Mouse (Mus musculus) midbrain, postnatal 0 days (tissue): ENCODE results near the gene Npr2. TPM values are rescaled to one million over a fixed set of nuclear protein-coding genes. Genes with fewer than 3 reads are reported as not detected.
A peak's percentile ranks its signal among the peaks of the same experiment; 100 is the strongest.
"Not testable (repeated sequence)": the region's sequence is repeated elsewhere in the genome, so short reads cannot be mapped to it uniquely, and the experiment has no call there.

ENCODE experiments used
- ATAC-seq: fragments of 200-750 bp; cut with Nextera tagmentation; 2 replicates; pipeline ENCODE4 v1.8.0; 2017; ENCODE audit warnings: moderate number of reproducible peaks, mild to moderate bottlenecking, moderate TSS enrichment, moderate library complexity; ENCODE audit not compliant: low FRiP score
- DNase-seq: peaks from one replicate; pipeline ENCODE4 v3.0.0-alpha.2; 2015; ENCODE audit warnings: low spot score
- H3K27ac ChIP-seq: fragments of 300-500 bp; sonication (generic); 2 replicates; pipeline ENCODE4 v1.5.1; 2014; ENCODE audit warnings: low read depth, mild to moderate bottlenecking, low read length, mixed read lengths
- H3K27me3 ChIP-seq: fragments of 300-500 bp; sonication (generic); 2 replicates; pipeline ENCODE4 v1.6.1; 2014; ENCODE audit warnings: low read length, control low read depth, mixed read lengths; ENCODE audit not compliant: insufficient read depth
- H3K36me3 ChIP-seq: fragments of 300-500 bp; sonication (generic); 2 replicates; pipeline ENCODE4 v1.6.1; 2014; ENCODE audit warnings: low read length, control low read depth, mixed read lengths; ENCODE audit not compliant: insufficient read depth
- H3K4me1 ChIP-seq: fragments of 300-500 bp; sonication (generic); 2 replicates; pipeline ENCODE4 v1.6.1; 2014; ENCODE audit warnings: mild to moderate bottlenecking, control low read depth, antibody characterized with exemption, low read length, mixed read lengths; ENCODE audit not compliant: insufficient read depth
- H3K4me2 ChIP-seq: fragments of 300-500 bp; sonication (generic); 2 replicates; pipeline ENCODE4 v1.6.1; 2014; ENCODE audit warnings: low read depth, mild to moderate bottlenecking, low read length, mixed read lengths; ENCODE audit not compliant: poor library complexity, severe bottlenecking
- H3K4me3 ChIP-seq: fragments of 300-500 bp; sonication (generic); 2 replicates; pipeline ENCODE4 v1.5.1; 2014; ENCODE audit warnings: low read depth, mild to moderate bottlenecking, low read length, moderate library complexity
- H3K9ac ChIP-seq: fragments of 300-500 bp; sonication (generic); replicated peaks from 2 replicates; pipeline ENCODE4 v1.6.1; 2014; ENCODE audit warnings: mild to moderate bottlenecking, low read length, moderate library complexity, mixed read lengths; ENCODE audit not compliant: poor library complexity, severe bottlenecking
- H3K9me3 ChIP-seq: fragments of 300-500 bp; sonication (generic); 2 replicates; pipeline ENCODE4 v1.6.1; 2016; ENCODE audit warnings: low read length, control low read depth
- CTCF ChIP-seq: IDR thresholded peaks from 2 replicates; pipeline ENCODE4 v1.5.1; 2016; ENCODE audit warnings: antibody characterized with exemption, mild to moderate bottlenecking
- WGBS: fragments of 180-500 bp; shearing (Covaris S2); extraction: QIAGEN DNeasy Blood & Tissue Kit; methylation state at CpG from one replicate; pipeline ENCODE4 v1.1.7; 2014; 5-methylcytosine and 5-hydroxymethylcytosine counted together
- polyA plus RNA-seq: library from polyadenylated mRNA; unstranded; fragments of >200 nt; fragmentation: Nextera tagmentation; extraction: Ambion mirVana; gene quantifications from 2 replicates; pipeline ENCODE4 v1.2.1, GENCODE M21; 2015
- total RNA-seq: library from RNA; depleted of rRNA; stranded (reverse); fragments of >200 nt; gene quantifications from 2 replicates; pipeline ENCODE4 v1.2.3, GENCODE M21; 2014

Npr2 gene
- total and polyA plus RNA-seq, 2 experiments from 2014 or later, result 8.6 to 30.5 TPM

DNA sequence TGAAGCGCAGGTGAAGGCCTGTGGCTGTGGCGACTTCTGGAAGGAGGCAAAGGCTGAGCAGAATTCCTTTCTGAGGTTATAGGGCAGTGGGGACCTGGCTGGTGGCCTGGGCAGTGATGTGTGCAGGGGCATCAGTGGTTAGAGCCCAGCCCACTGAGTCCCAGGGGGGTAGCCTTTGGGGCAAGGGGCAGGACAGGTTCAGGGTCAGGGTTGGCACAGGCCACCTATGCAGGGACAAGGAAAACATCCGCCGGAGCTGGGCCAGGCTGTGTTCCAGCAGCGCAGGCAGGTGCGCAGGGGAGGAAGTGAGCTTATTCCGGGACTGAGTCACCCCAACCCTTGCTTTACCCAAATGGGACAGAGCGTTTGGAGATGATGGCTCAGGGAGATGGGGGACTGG, 45.3 kb upstream of the Npr2 start:
- Histone ChIP-seq H3K4me1 (no peaks in the 10 kb centered on the region), H3K27ac (no peak overlapping the region), H3K4me2 (no peak overlapping the region), H3K27me3 (no peaks in the 10 kb centered on the region), H3K9me3 (no peaks in the 10 kb centered on the region), H3K9ac (no peak overlapping the region), H3K4me3 (no peak overlapping the region), H3K36me3 (peaks cover 28% of the 10 kb centered on the region)
- ATAC-seq, result peak; percentile 55; the same call in 1 of the 2 replicates
- no peak for TF ChIP-seq CTCF
- WGBS, result 81% methylated on average over 8 of the region's 8 CpGs
- DNase-seq, result no peak

DNA sequence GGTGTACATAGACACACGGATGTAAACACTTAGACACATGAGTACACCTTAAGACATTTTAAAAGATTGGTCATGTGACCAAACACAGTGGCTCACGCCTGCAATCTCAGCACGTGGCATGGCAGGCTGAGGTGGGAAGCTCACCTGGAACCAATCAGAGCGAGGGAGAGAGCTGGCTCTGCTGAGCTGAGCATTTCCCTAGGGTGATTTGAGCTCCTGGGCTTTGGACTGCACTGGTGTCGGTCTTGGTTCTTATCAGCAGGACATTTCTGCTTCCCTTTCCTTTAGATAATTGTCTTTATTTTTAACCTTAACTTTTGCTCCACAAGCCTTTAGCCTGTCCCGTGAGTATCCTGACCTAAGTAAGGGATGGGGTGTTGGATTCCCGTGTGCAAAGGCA, 44.1 kb upstream of the Npr2 start:
- Histone ChIP-seq H3K36me3 (peaks cover 20% of the 10 kb centered on the region), H3K27me3 (no peaks in the 10 kb centered on the region), H3K9me3 (no peaks in the 10 kb centered on the region), H3K4me2 (no peak overlapping the region), H3K9ac (no peak overlapping the region), H3K4me3 (no peak overlapping the region), H3K27ac (no peak overlapping the region), H3K4me1 (no peaks in the 10 kb centered on the region)
- ATAC-seq, result no peak
- no peak for DNase-seq
- TF ChIP-seq CTCF, result no peak
- WGBS, result 65% methylated on average over 7 of the region's 7 CpGs

DNA sequence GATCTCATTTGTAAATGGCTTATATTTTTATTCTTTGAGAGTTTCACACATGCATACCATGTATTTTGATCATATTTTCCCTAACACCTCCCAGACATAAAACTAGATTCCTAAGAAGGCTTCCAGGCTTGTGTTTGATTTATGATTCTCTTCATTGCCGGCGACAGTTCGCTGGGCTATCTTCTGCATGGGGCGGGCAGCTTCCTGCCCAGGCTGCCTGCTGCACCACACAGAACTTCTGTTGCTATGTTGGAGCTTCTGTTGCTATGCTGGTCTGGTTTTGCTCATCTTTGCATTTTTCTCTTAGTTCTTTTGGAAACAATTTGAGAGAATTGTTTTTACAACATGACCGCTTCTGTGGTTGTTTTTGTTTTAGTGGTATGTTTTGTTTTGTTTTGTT, 40.2 kb upstream of the Npr2 start:
- no peaks in the 10 kb centered on the region for H3K4me1 ChIP-seq
- H3K36me3 ChIP-seq, result no peaks in the 10 kb centered on the region
- H3K27me3 ChIP-seq, result no peaks in the 10 kb centered on the region
- H3K27ac ChIP-seq, result no peak overlapping the region
- DNase-seq (no peak), ATAC-seq (no peak)
- no peak overlapping the region for H3K4me3 ChIP-seq
- no peak for TF ChIP-seq CTCF
- H3K9me3 ChIP-seq, result no peaks in the 10 kb centered on the region
- no peak overlapping the region for H3K9ac ChIP-seq
- H3K4me2 ChIP-seq, result no peak overlapping the region
- WGBS, result 81% methylated on average over 5 of the region's 5 CpGs

DNA sequence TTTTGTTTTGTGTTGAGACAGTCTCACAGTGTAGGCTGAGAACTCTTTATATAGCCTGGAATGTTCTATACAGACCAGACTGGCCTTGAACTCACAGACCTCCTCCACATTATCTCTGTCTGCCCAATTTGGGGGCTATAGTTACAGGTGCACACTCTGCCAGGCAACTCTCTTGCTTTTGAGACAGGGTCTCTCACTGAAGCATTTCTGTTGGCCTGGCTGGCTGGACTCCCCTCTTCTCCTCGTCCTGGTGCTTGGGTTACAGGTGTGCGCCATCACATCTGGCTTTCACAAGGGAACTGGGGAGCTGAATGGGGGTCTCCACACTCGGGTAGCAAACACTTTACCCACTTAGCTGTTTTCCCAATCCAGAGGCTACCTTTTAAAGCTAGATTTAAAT, 39.8 kb upstream of the Npr2 start:
- DNase-seq, result no peak
- no peak overlapping the region for H3K4me3 ChIP-seq
- H3K9me3 ChIP-seq, result no peaks in the 10 kb centered on the region
- H3K27ac ChIP-seq, result no peak overlapping the region
- no peak for ATAC-seq
- no peak for TF ChIP-seq CTCF
- no peaks in the 10 kb centered on the region for H3K27me3 ChIP-seq
- WGBS, result 69% methylated on average over 3 of the region's 3 CpGs
- H3K4me2 ChIP-seq, result no peak overlapping the region
- H3K9ac ChIP-seq, result no peak overlapping the region
- H3K36me3 ChIP-seq, result no peaks in the 10 kb centered on the region
- H3K4me1 ChIP-seq, result no peaks in the 10 kb centered on the region

DNA sequence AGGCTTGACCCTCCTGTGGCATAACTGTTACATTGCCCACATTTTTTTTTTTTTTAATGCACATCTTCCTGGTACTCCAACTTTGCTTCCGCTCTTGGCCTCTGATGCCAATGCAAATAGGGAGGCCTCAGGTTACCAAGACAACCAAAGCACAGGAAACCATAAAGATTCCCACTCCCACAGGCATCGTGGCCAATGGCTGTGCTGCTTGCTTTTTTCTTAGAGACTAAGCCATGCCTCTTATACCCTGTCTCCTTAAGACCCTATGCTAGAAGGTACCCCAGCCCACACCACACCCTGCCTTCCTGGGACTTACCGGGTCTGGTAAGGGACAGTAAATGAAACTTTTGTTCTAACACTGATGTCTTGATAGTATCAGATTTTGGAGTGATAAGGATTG, 38.3 kb upstream of the Npr2 start:
- Histone ChIP-seq H3K36me3 (no peaks in the 10 kb centered on the region), H3K27ac (no peak overlapping the region), H3K27me3 (no peaks in the 10 kb centered on the region), H3K4me3 (no peak overlapping the region), H3K4me2 (no peak overlapping the region), H3K9me3 (no peaks in the 10 kb centered on the region), H3K9ac (no peak overlapping the region), H3K4me1 (no peaks in the 10 kb centered on the region)
- no peak for TF ChIP-seq CTCF
- WGBS, result 57% methylated on average over 3 of the region's 3 CpGs
- ATAC-seq (no peak), DNase-seq (no peak)

DNA sequence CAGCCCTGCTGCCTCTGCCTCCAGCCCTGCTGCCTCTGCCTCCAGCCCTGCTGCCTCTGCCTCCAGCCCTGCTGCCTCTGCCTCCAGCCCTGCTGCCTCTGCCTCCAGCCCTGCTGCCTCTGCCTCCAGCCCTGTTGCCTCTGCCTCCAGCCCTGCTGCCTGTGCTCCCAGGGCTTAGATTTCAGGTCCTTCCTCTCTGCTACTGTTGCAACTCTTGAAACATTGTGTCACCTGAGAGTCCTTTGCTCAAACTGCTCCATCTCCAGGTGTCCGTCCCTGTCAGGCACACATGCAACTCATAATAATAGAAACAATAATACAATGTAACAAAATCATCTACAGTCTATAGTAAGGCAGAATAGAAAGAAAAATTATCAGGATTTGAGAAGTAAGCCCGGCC, 35.1 kb upstream of the Npr2 start:
- not testable (repeated sequence) for H3K4me3 ChIP-seq, H3K4me2 ChIP-seq, ATAC-seq, DNase-seq, H3K9ac ChIP-seq, H3K27ac ChIP-seq, H3K27me3 ChIP-seq, H3K4me1 ChIP-seq, H3K9me3 ChIP-seq, H3K36me3 ChIP-seq
- 88% methylated on average over 2 of the region's 2 CpGs for WGBS

DNA sequence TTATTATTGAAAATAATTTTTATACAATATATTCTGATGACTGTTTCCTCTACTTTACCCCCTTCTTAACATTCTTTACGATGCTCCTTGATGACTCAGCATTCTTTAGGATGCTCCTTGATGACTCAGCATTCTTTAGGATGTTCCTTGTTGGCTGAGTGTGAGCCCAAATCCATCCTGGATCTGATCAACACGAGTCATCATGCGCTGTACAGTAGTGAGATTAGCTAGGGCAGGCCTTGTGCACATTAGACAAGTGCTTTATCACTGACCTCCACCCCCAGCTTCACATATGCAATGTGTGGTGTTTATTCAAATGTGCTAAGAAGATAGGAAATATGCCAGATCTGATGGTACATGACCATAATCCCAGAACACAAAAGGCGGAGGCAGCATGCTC, 33.5 kb upstream of the Npr2 start:
- Histone ChIP-seq H3K4me3 (no peak overlapping the region), H3K27me3 (no peaks in the 10 kb centered on the region), H3K36me3 (no peaks in the 10 kb centered on the region), H3K9me3 (no peaks in the 10 kb centered on the region), H3K9ac (no peak overlapping the region), H3K4me1 (no peaks in the 10 kb centered on the region), H3K27ac (no peak overlapping the region), H3K4me2 (no peak overlapping the region)
- DNase-seq, result no peak
- no peak for ATAC-seq
- TF ChIP-seq CTCF, result no peak
- WGBS, result 82% methylated on average over 4 of the region's 4 CpGs
